Mouse (Mus musculus): ENCODE measurements at regions not wholly inside any gene's neighbourhood (a gene's known extent, or its start where the extent isn't known, plus 50 kb on each side); places are given as distances from the start of the nearest gene placed in this dataset.

- no peak for TF ChIP-seq CTCF (IDR thresholded peaks at IDR 0.05; ENCODE audit: borderline replicate concordance, insufficient read depth, low read depth, low read length)
- no peak for TF ChIP-seq POLR2A (IDR thresholded peaks at IDR 0.05; ENCODE audit: borderline replicate concordance, insufficient read depth, low read length)
These were observed 216.3 kb upstream of the Atp2b1 start for GRCm38 (mm10) chr10:98697866-98698265.

Measured in cerebellum, adult 2 months (tissue).